Mouse (Mus musculus) liver, postnatal 0 days (tissue): ENCODE measurements around the gene Max.

Source experiments
- CTCF ChIP-seq: sonication (generic); IDR thresholded peaks from 2 replicates; pipeline ENCODE4 v1.5.1; 2016; ENCODE audit warnings: antibody characterized with exemption, low read depth
- EP300 ChIP-seq: IDR thresholded peaks from 2 replicates; pipeline ENCODE4 v1.6.1; 2016; ENCODE audit warnings: antibody characterized with exemption, low read depth, mild to moderate bottlenecking

DNA sequence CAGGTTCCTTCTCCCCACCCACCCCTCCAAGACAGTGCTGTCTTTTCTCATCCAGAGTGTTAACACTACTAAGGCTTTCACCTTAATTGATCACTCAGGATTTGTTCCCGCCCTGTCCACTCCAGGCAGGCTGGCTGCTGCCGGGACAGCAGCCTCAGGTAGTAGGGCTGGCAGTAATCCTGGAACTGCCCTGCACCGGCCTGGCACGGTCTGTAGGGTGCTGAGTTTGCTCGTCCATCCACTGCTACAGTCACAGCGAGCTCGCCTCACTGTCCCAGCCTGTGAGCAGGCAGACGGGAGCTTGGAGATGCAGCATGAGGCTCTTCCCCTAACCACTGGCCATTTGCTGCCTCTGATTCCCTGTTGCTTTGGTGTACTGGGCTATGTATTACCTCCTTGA lies 41.0 kb downstream of the Max start:
- TF ChIP-seq EP300, result no peak
- TF ChIP-seq CTCF, result no peak
